Mouse (Mus musculus): ENCODE results near the gene Nepn. TPM values are rescaled to one million over a fixed set of nuclear protein-coding genes. Genes with fewer than 3 reads are reported as not detected.

The Nepn gene
- polyA plus RNA-seq, 1 experiment from 2014 or later = not detected

GRCm38 (mm10) chr10:52430953-52431352 lies 42.2 kb downstream of the Nepn start:
- H3K9ac ChIP-seq = no peak overlapping the region
- no peak overlapping the region for H3K27ac ChIP-seq
- no peaks in the 10 kb centered on the region for H3K9me3 ChIP-seq (replicated peaks)
- no peak overlapping the region for H3K4me2 ChIP-seq
- H3K4me1 ChIP-seq = 0 out of 2 replicates have a peak, but pooled peaks cover 3% of the 10 kb centered on the region
- H3K4me3 ChIP-seq (replicated peaks) = no peak overlapping the region
- no peak for ATAC-seq (replicated peaks; ENCODE audit: low FRiP score)
- WGBS = 93% methylated on average over 1 of the region's 1 CpGs
- H3K36me3 ChIP-seq = peaks cover 60% of the 10 kb centered on the region
- H3K27me3 ChIP-seq = no peaks in the 10 kb centered on the region

DNA sequence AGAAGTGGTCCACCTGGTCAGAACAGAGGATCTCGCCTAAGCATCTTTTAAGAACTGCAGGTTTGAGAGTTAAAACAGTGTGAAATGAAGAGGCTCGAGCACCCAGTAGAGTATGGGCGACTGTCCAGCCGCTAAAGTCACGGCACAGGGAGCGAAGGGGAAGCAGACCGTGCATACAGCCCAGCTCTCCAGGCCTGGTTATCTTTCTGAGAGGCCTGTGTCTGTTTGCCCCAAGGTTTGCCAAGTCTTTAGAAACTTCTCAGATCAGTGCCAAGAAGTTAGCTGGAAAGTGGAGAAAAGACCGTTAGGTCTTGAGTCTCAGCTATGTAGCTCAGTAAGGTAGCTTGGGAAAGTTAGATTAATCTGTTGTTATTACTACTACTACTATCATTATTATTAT lies 46.1 kb downstream of the Nepn start:
- Histone ChIP-seq H3K27me3 (no peaks in the 10 kb centered on the region), H3K9me3 (replicated peaks) (no peaks in the 10 kb centered on the region), H3K27ac (no peak overlapping the region), H3K36me3 (peaks cover 86% of the 10 kb centered on the region), H3K4me3 (replicated peaks) (no peak overlapping the region), H3K4me1 (no peaks in the 10 kb centered on the region), H3K4me2 (no peak overlapping the region), H3K9ac (no peak overlapping the region)
- ATAC-seq (replicated peaks; ENCODE audit: low FRiP score) = no peak
- 96% methylated on average over 8 of the region's 8 CpGs for WGBS

Other genes starting within 250 kb of the Nepn start
- 1.9 and 2.0 TPM in 2 replicates for gene Ros1, start 193.7 kb upstream of the Nepn start, polyA plus RNA-seq (2015; fragmentation: Nextera tagmentation; extraction: Ambion mirVana)
- 28.6 and 30.2 TPM in 2 replicates for gene Dcbld1, start 155.4 kb upstream of the Nepn start, polyA plus RNA-seq (2015; fragmentation: Nextera tagmentation; extraction: Ambion mirVana)
- not detected in 2 replicates for gene Gm26741, start 30.2 kb upstream of the Nepn start, polyA plus RNA-seq (2015; fragmentation: Nextera tagmentation; extraction: Ambion mirVana)
- gene Gopc, start 6.8 kb upstream of the Nepn start, polyA plus RNA-seq (2015; fragmentation: Nextera tagmentation; extraction: Ambion mirVana) = 22.5 TPM in 2 replicates
- gene Nus1, start 28.6 kb downstream of the Nepn start, polyA plus RNA-seq (2015; fragmentation: Nextera tagmentation; extraction: Ambion mirVana) = 15.9 and 16.6 TPM in 2 replicates